In genomic region chr17:34098709-34099479, GRCm38 (mm10) we compare ENCODE assay signal across 20 mouse cellular contexts. TPM values are rescaled to one million over a fixed set of nuclear protein-coding genes. Genes with fewer than 3 reads are reported as not detected.
A peak's percentile ranks its signal among the peaks of the same experiment; 100 is the strongest.
DNase-seq lines count a peak whose midpoint lies in the region; ATAC-seq and TF ChIP-seq lines count a peak whose summit lies in the region.
"Had no signal": no experiment of that assay in that cellular context is flagged by ENCODE, and none has a peak within 500 bp of the region (broad histone marks: within the 10 kb centered on the region; RNA-seq: fewer than 3 reads in every experiment).

No protein-coding gene starts in this region.

- no peak for TF ChIP-seq POLR2A in CH12.LX (IDR thresholded peaks at IDR 0.05; ENCODE audit: low read depth, low read length)

- no peaks in the 10 kb centered on the region for H3K36me3 ChIP-seq in kidney, embryonic 16.5 days (ENCODE audit: insufficient read depth, low read length)
- H3K36me3 ChIP-seq in CH12.LX (replicated peaks in 1 of 2; ENCODE audit: control insufficient read depth in 1 of 2, insufficient read depth in 1 of 2, low read length in 1 of 2), result peaks cover 3 to 23% of the 10 kb centered on the region in 2 experiments
- no peaks in the 10 kb centered on the region for H3K36me3 ChIP-seq in forebrain, embryonic 13.5 days (ENCODE audit: poor library complexity, severe bottlenecking)
- H3K36me3 ChIP-seq: heart, embryonic 13.5 days; limb, embryonic 15.5 days; midbrain, embryonic 13.5 days; neural tube, embryonic 15.5 days had no signal

- H3K4me3 ChIP-seq in kidney, embryonic 16.5 days (ENCODE audit: low read length), result no peak overlapping the region
- no peak overlapping the region for H3K4me3 ChIP-seq in CH12.LX (replicated peaks in 1 of 3; ENCODE audit: low read depth in 2 of 3, low read length in 2 of 3, poor library complexity in 1 of 3)
- no peak overlapping the region for H3K4me3 ChIP-seq in forebrain, embryonic 13.5 days
- H3K4me3 ChIP-seq: heart, embryonic 13.5 days; layer of hippocampus, adult 2 months; limb, embryonic 15.5 days; midbrain, embryonic 13.5 days; neural tube, embryonic 15.5 days had no signal

- no peak for TF ChIP-seq CTCF in CH12.LX (conservative IDR thresholded peaks at IDR 0.05 in 1 of 2, IDR thresholded peaks at IDR 0.05 in 1 of 2; ENCODE audit: low read depth in 2 of 2, low read length in 2 of 2)

- in situ Hi-C loops in CH12.LX (cut with MboI; ENCODE audit: low pct_ligation_motif_present, low pct_unique_long_range_greater_than_20kb, low sequenced_read_pairs), result no loop called here

- TF ChIP-seq EP300 in CH12.LX (IDR thresholded peaks at IDR 0.05; ENCODE audit: low read length), result no peak

- no peaks in the 10 kb centered on the region for H3K27me3 ChIP-seq in kidney, embryonic 16.5 days (ENCODE audit: insufficient read depth, low read length)
- H3K27me3 ChIP-seq in CH12.LX (replicated peaks), result no peaks in the 10 kb centered on the region
- no peaks in the 10 kb centered on the region for H3K27me3 ChIP-seq in forebrain, embryonic 13.5 days
- H3K27me3 ChIP-seq: limb, embryonic 15.5 days; neural tube, embryonic 15.5 days had no signal

- 0 out of 2 replicates have a peak, but pooled peaks have one; percentile 42 for ATAC-seq in kidney, embryonic 16.5 days (ENCODE audit: low FRiP score, low TSS enrichment)
- ATAC-seq in megakaryocyte-erythroid progenitor cell, adult 5-6 weeks (replicated peaks; ENCODE audit: low FRiP score, low TSS enrichment, poor library complexity, severe bottlenecking), result peak; percentile 70
- ATAC-seq in forebrain, embryonic 13.5 days, result no peak
- ATAC-seq: forebrain, embryonic 14.5 days; hindbrain, postnatal 0 days; midbrain, embryonic 13.5 days had no signal

- no peak for DNase-seq in kidney, adult 9 months
- no peak for DNase-seq in CH12.LX (ENCODE audit: extremely low read depth)
- peak; percentile 45 for DNase-seq in induced T-regulatory cell, adult 2 months (ENCODE audit: low read depth)
- DNase-seq in gastrocnemius, adult 18-20 months (ENCODE audit: low spot score), result no peak
- no peak for DNase-seq in cerebellum, postnatal 25 days
- DNase-seq: cerebellum, postnatal 10 days; heart, postnatal 4 days; lung, postnatal 4 days; right cerebral cortex, postnatal 4 days; thymus, adult 2 months had no signal

- no peak overlapping the region for H3K27ac ChIP-seq in kidney, embryonic 16.5 days (ENCODE audit: low read length)
- no peak overlapping the region for H3K27ac ChIP-seq in CH12.LX (ENCODE audit: insufficient read depth, low read depth)
- no peak overlapping the region for H3K27ac ChIP-seq in forebrain, embryonic 13.5 days
- H3K27ac ChIP-seq: heart, embryonic 13.5 days; hindbrain, postnatal 0 days; layer of hippocampus, adult 2 months; limb, embryonic 15.5 days; midbrain, embryonic 13.5 days; neural tube, embryonic 15.5 days had no signal

- dilution Hi-C loops in CH12.LX (cut with MboI; ENCODE audit: extremely low pct_ligation_motif_present, extremely low pct_unique_long_range_greater_than_20kb, low sequenced_read_pairs), result no loop called here

- 0 out of 2 replicates have a peak, but pooled peaks cover 3% of the 10 kb centered on the region for H3K4me1 ChIP-seq in kidney, embryonic 16.5 days (ENCODE audit: insufficient read depth, low read length)
- H3K4me1 ChIP-seq in CH12.LX (ENCODE audit: control insufficient read depth in 1 of 2, insufficient read depth in 2 of 2), result peaks cover 17 to 59% of the 10 kb centered on the region in 2 experiments
- peaks cover 15% of the 10 kb centered on the region for H3K4me1 ChIP-seq in forebrain, embryonic 13.5 days

- no peak overlapping the region for H3K4me2 ChIP-seq in kidney, embryonic 16.5 days (replicated peaks; ENCODE audit: low read depth, low read length)
- H3K4me2 ChIP-seq in CH12.LX (ENCODE audit: insufficient read depth, low read depth, poor library complexity, severe bottlenecking), result 0 out of 2 replicates have a peak overlapping the region, but pooled peaks have one; percentile 2
- no peak overlapping the region for H3K4me2 ChIP-seq in forebrain, embryonic 13.5 days
- H3K4me2 ChIP-seq: heart, embryonic 13.5 days; limb, embryonic 15.5 days; midbrain, embryonic 13.5 days; neural tube, embryonic 15.5 days had no signal

- H3K79me2 ChIP-seq in CH12.LX (replicated peaks; ENCODE audit: control insufficient read depth, extremely low read depth, insufficient read depth, poor library complexity, severe bottlenecking), result no peaks in the 10 kb centered on the region

- no peak for TF ChIP-seq RAD21 in CH12.LX (IDR thresholded peaks at IDR 0.05; ENCODE audit: low read depth, low read length)

- 44% methylated on average over 10 of the region's 10 CpGs for WGBS in kidney, embryonic 16.5 days
- 65% methylated on average over 10 of the region's 10 CpGs for WGBS in forebrain, embryonic 13.5 days

- 0 out of 2 replicates have a peak, but pooled peaks cover 4% of the 10 kb centered on the region for H3K9me3 ChIP-seq in kidney, embryonic 16.5 days (ENCODE audit: low read length)
- peaks cover 7% of the 10 kb centered on the region for H3K9me3 ChIP-seq in CH12.LX (replicated peaks; ENCODE audit: low read length)
- H3K9me3 ChIP-seq in forebrain, embryonic 13.5 days (replicated peaks), result no peaks in the 10 kb centered on the region
- H3K9me3 ChIP-seq: heart, embryonic 13.5 days; limb, embryonic 15.5 days; midbrain, embryonic 13.5 days; neural tube, embryonic 15.5 days had no signal

- H3K9ac ChIP-seq in kidney, embryonic 16.5 days (replicated peaks; ENCODE audit: low read length), result no peak overlapping the region
- no peak overlapping the region for H3K9ac ChIP-seq in CH12.LX (ENCODE audit: insufficient read depth, low read depth)
- no peak overlapping the region for H3K9ac ChIP-seq in forebrain, embryonic 13.5 days
- H3K9ac ChIP-seq: heart, embryonic 13.5 days; limb, embryonic 15.5 days; midbrain, embryonic 13.5 days; neural tube, embryonic 15.5 days had no signal

TF ChIP-seq in CH12.LX, 34 proteins besides CTCF, POLR2A, EP300 and RAD21:
- TF ChIP-seq ETS1 (conservative IDR thresholded peaks at IDR 0.05; ENCODE audit: low read depth, low read length) (peak; percentile 45), BHLHE40 (IDR thresholded peaks at IDR 0.05; ENCODE audit: low read depth, low read length) (peak; percentile 83), ZC3H11A (IDR thresholded peaks at IDR 0.05; ENCODE audit: low read depth, low read length) (no peak)

RNA-seq across cellular contexts. Expression of gene H2-Oa, which starts 6.8 kb away (rescaled TPM):
- polyA plus RNA-seq in kidney, embryonic 16.5 days (2015; fragmentation: Nextera tagmentation; extraction: Ambion mirVana), result 0.52 and 0.82 TPM in 2 replicates
- total RNA-seq in CH12.LX (2012; rRNA removed), result 16.1 and 21.5 TPM in 2 replicates
- total RNA-seq in CH12.LX (2014; rRNA removed), result 32.8 and 42.7 TPM in 2 replicates
- polyA plus RNA-seq in CH12.LX (2012; ENCODE audit: insufficient read length, low read depth), result 30.5 and 40.4 TPM in 2 replicates
- 6.2 and 15.1 TPM in 2 replicates for total RNA-seq in megakaryocyte-erythroid progenitor cell, adult 5-6 weeks (2014; fragmentation: Nextera tagmentation)
- total RNA-seq in megakaryocyte-erythroid progenitor cell, adult 5-6 weeks (2017), result 0.75 and 5.8 TPM in 2 replicates
- not detected in 2 replicates for polyA plus RNA-seq in forebrain, embryonic 13.5 days (2015; fragmentation: Nextera tagmentation; extraction: Ambion mirVana)
- not detected for total RNA-seq in gastrocnemius, adult 18-20 months (2021)
- total RNA-seq: heart, postnatal 4 days; hindbrain, postnatal 0 days had no signal
- polyA plus RNA-seq: midbrain, embryonic 13.5 days had no signal

RNA-seq across cellular contexts. Expression of gene H2-DMa, which starts 20.4 kb away (rescaled TPM):
- 18.3 and 19.0 TPM in 2 replicates for polyA plus RNA-seq in kidney, embryonic 16.5 days (2015; fragmentation: Nextera tagmentation; extraction: Ambion mirVana)
- total RNA-seq in CH12.LX (2012; rRNA removed), result 67.7 and 77.4 TPM in 2 replicates
- 114 and 119 TPM in 2 replicates for total RNA-seq in CH12.LX (2014; rRNA removed)
- polyA plus RNA-seq in CH12.LX (2012; ENCODE audit: insufficient read length, low read depth), result 82.5 and 112 TPM in 2 replicates
- 26.4 and 41.6 TPM in 2 replicates for total RNA-seq in megakaryocyte-erythroid progenitor cell, adult 5-6 weeks (2014; fragmentation: Nextera tagmentation)
- 35.0 and 36.7 TPM in 2 replicates for total RNA-seq in megakaryocyte-erythroid progenitor cell, adult 5-6 weeks (2017)
- polyA plus RNA-seq in forebrain, embryonic 13.5 days (2015; fragmentation: Nextera tagmentation; extraction: Ambion mirVana), result 8.7 and 10.0 TPM in 2 replicates
- 1 to 10 TPM; 2.6 to 3.2 TPM for total RNA-seq in gastrocnemius, adult 18-20 months (2021)

RNA-seq across cellular contexts. Expression of gene Brd2, which starts 23.5 kb away (rescaled TPM):
- 117 and 134 TPM in 2 replicates for polyA plus RNA-seq in kidney, embryonic 16.5 days (2015; fragmentation: Nextera tagmentation; extraction: Ambion mirVana)
- total RNA-seq in CH12.LX (2012; rRNA removed) (101 and 125 TPM in 2 replicates), CH12.LX (2014; rRNA removed) (137 and 141 TPM in 2 replicates)
- 247 and 252 TPM in 2 replicates for polyA plus RNA-seq in CH12.LX (2012; ENCODE audit: insufficient read length, low read depth)
- 173 and 198 TPM in 2 replicates for total RNA-seq in megakaryocyte-erythroid progenitor cell, adult 5-6 weeks (2014; fragmentation: Nextera tagmentation)
- 312 and 511 TPM in 2 replicates for total RNA-seq in megakaryocyte-erythroid progenitor cell, adult 5-6 weeks (2017)
- polyA plus RNA-seq in forebrain, embryonic 13.5 days (2015; fragmentation: Nextera tagmentation; extraction: Ambion mirVana), result 124 and 125 TPM in 2 replicates
- 10 to 100 TPM; 71.6 to 77.3 TPM for total RNA-seq in gastrocnemius, adult 18-20 months (2021)

RNA-seq across cellular contexts. Expression of gene H2-DMb2, which starts 44.2 kb away (rescaled TPM):
- polyA plus RNA-seq in kidney, embryonic 16.5 days (2015; fragmentation: Nextera tagmentation; extraction: Ambion mirVana), result 24.5 and 30.3 TPM in 2 replicates
- total RNA-seq in CH12.LX (2012; rRNA removed), result 107 and 135 TPM in 2 replicates
- total RNA-seq in CH12.LX (2014; rRNA removed), result 173 and 199 TPM in 2 replicates
- 161 and 175 TPM in 2 replicates for polyA plus RNA-seq in CH12.LX (2012; ENCODE audit: insufficient read length, low read depth)
- 0.81 and 2.9 TPM in 2 replicates for total RNA-seq in megakaryocyte-erythroid progenitor cell, adult 5-6 weeks (2014; fragmentation: Nextera tagmentation)
- not detected in 2 replicates for total RNA-seq in megakaryocyte-erythroid progenitor cell, adult 5-6 weeks (2017)
- polyA plus RNA-seq in forebrain, embryonic 13.5 days (2015; fragmentation: Nextera tagmentation; extraction: Ambion mirVana), result 0.20 TPM in 1 of 2 replicates, not detected in the other
- total RNA-seq in gastrocnemius, adult 18-20 months (2021), result under 1 TPM; 0.17 to 0.53 TPM

RNA-seq across cellular contexts. Expression of gene H2-DMb1, which starts 54.0 kb away (rescaled TPM):
- polyA plus RNA-seq in kidney, embryonic 16.5 days (2015; fragmentation: Nextera tagmentation; extraction: Ambion mirVana), result 7.2 and 8.6 TPM in 2 replicates
- total RNA-seq in CH12.LX (2012; rRNA removed), result 60.7 and 67.0 TPM in 2 replicates
- total RNA-seq in CH12.LX (2014; rRNA removed), result 77.4 and 102 TPM in 2 replicates
- 147 and 149 TPM in 2 replicates for polyA plus RNA-seq in CH12.LX (2012; ENCODE audit: insufficient read length, low read depth)
- 3.8 and 9.1 TPM in 2 replicates for total RNA-seq in megakaryocyte-erythroid progenitor cell, adult 5-6 weeks (2014; fragmentation: Nextera tagmentation)
- total RNA-seq in megakaryocyte-erythroid progenitor cell, adult 5-6 weeks (2017), result 10.1 and 22.9 TPM in 2 replicates
- polyA plus RNA-seq in forebrain, embryonic 13.5 days (2015; fragmentation: Nextera tagmentation; extraction: Ambion mirVana), result 0.20 TPM in 1 of 2 replicates, not detected in the other
- total RNA-seq in gastrocnemius, adult 18-20 months (2021), result under 1 TPM; 0.16 to 0.78 TPM

Comparison
In these comparisons a context has a peak if more than half of its experiments do, and no peak if none do; other contexts are left out.
1. RNA of gene H2-DMa, which starts 20.4 kb away (total RNA-seq): 67.7 to 119 TPM in CH12.LX and 26.4 to 41.6 TPM in megakaryocyte-erythroid progenitor cell, adult 5-6 weeks; 2.6 to 3.2 TPM in gastrocnemius, adult 18-20 months; every median in the first group is over 4 times any median in the second.